Mouse (Mus musculus) gonadal fat pad, adult 2 months (tissue): Measurements from ENCODE around the gene Ints7. TPM values are rescaled to one million over a fixed set of nuclear protein-coding genes. Genes with fewer than 3 reads are reported as not detected.

ENCODE experiments used
- DNase-seq: peaks from one replicate; pipeline ENCODE4 v3.0.0-alpha.2; 2012; ENCODE audit warnings: low read depth
- polyA plus RNA-seq: library from polyadenylated mRNA; depleted of rRNA; stranded (reverse); fragments of >200 nt; gene quantifications from 2 replicates; pipeline ENCODE4 v1.2.3, GENCODE M21; 2012; rRNA removed

Ints7 gene
- polyA plus RNA-seq, 1 experiment: 23.1 TPM

- no peak for DNase-seq
Observed at GRCm38 (mm10) chr1:191632511-191633095, 57.2 kb downstream of the Ints7 start.

GRCm38 (mm10) chr1:191634116-191634515 lies 58.7 kb downstream of the Ints7 start:
- DNase-seq: no peak

- DNase-seq: no peak
Observed at GRCm38 (mm10) chr1:191638404-191638803, 63.0 kb downstream of the Ints7 start.

GRCm38 (mm10) chr1:191639200-191639807 lies 63.9 kb downstream of the Ints7 start:
- DNase-seq: no peak

GRCm38 (mm10) chr1:191640146-191640545 lies 64.7 kb downstream of the Ints7 start:
- no peak for DNase-seq

- DNase-seq: no peak
Observed at GRCm38 (mm10) chr1:191640848-191641247, 65.4 kb downstream of the Ints7 start.

- no peak for DNase-seq
Observed at GRCm38 (mm10) chr1:191641438-191641837, 66.0 kb downstream of the Ints7 start.

GRCm38 (mm10) chr1:191642903-191643302 lies 67.5 kb downstream of the Ints7 start:
- no peak for DNase-seq

GRCm38 (mm10) chr1:191645921-191646320 lies 70.5 kb downstream of the Ints7 start:
- no peak for DNase-seq

- DNase-seq: no peak
Observed at GRCm38 (mm10) chr1:191647590-191647989, 72.2 kb downstream of the Ints7 start.

GRCm38 (mm10) chr1:191659441-191659840 lies 84.0 kb downstream of the Ints7 start:
- no peak for DNase-seq

GRCm38 (mm10) chr1:191661019-191661796 lies 85.8 kb downstream of the Ints7 start:
- DNase-seq: no peak

GRCm38 (mm10) chr1:191662178-191662898 lies 86.9 kb downstream of the Ints7 start:
- DNase-seq: no peak

GRCm38 (mm10) chr1:191662899-191663500 lies 87.6 kb downstream of the Ints7 start:
- DNase-seq: no peak

GRCm38 (mm10) chr1:191663603-191664002 lies 88.2 kb downstream of the Ints7 start:
- DNase-seq: no peak

GRCm38 (mm10) chr1:191666351-191666750 lies 90.9 kb downstream of the Ints7 start:
- DNase-seq: no peak

- DNase-seq: no peak
Observed at GRCm38 (mm10) chr1:191668030-191668429, 92.6 kb downstream of the Ints7 start.

Other genes starting within 250 kb of the Ints7 start
- gene Tmem206, start 249.7 kb upstream of the Ints7 start, polyA plus RNA-seq: 7.2 and 8.1 TPM in 2 replicates
- 129 and 169 TPM in 2 replicates for gene Ppp2r5a, start 172.4 kb upstream of the Ints7 start, polyA plus RNA-seq
- gene Dtl, start 92 bp upstream of the Ints7 start, polyA plus RNA-seq: 1.1 and 1.3 TPM in 2 replicates
- 51.3 and 95.7 TPM in 2 replicates for gene Lpgat1, start 142.2 kb downstream of the Ints7 start, polyA plus RNA-seq
- gene Nek2, start 245.8 kb downstream of the Ints7 start, polyA plus RNA-seq: 1.2 and 1.6 TPM in 2 replicates